Mouse (Mus musculus): ENCODE results near the gene Tmem267.

DNA sequence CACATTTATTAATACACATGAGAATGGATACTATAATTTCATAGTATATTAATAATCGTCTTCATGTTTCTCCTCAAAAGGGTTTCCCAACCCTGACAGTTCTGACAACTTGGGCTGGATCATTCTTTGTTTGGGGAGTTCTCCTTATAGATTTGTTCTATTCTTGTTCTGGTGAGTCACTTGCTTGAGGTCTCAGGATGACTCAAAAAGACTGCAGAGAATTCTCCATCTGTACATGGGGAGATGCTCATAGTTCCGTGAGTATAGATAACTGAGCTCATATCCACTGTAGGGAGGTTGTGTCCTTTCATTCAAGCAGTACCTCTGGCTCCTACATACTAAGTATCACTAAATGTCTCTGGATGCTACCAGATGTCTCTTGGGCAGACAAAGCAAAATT lies 166.9 kb downstream of the Tmem267 start:
- TF ChIP-seq EP300 (IDR thresholded peaks at IDR 0.05; ENCODE audit: low read length) (no peak), ZMIZ1 (IDR thresholded peaks at IDR 0.05; ENCODE audit: low read depth, low read length) (no peak), CTCF (conservative IDR thresholded peaks at IDR 0.05 in 1 of 2, IDR thresholded peaks at IDR 0.05 in 1 of 2; ENCODE audit: low read depth in 2 of 2, low read length in 2 of 2) (no peak), ETS1 (conservative IDR thresholded peaks at IDR 0.05; ENCODE audit: low read depth, low read length) (no peak), POLR2A (IDR thresholded peaks at IDR 0.05; ENCODE audit: low read depth, low read length) (no peak), HCFC1 (IDR thresholded peaks at IDR 0.05; ENCODE audit: low read depth, low read length) (no peak)
